Mouse (Mus musculus): ENCODE results near the gene Npas4. TPM values are rescaled to one million over a fixed set of nuclear protein-coding genes. Genes with fewer than 3 reads are reported as not detected.

Npas4 gene
- polyA plus RNA-seq, 1 experiment from 2014 or later, result 0.23 TPM

Other genes starting within 250 kb of the Npas4 start
- gene Rbm4b, start 233.8 kb downstream of the Npas4 start, polyA plus RNA-seq (2015; fragmentation: Nextera tagmentation; extraction: Ambion mirVana), result 184 and 193 TPM in 2 replicates
- 93.0 and 114 TPM in 2 replicates for gene Rbm4, start 196.4 kb downstream of the Npas4 start, polyA plus RNA-seq (2015; fragmentation: Nextera tagmentation; extraction: Ambion mirVana)
- gene Gm21992, start 178.7 kb downstream of the Npas4 start, polyA plus RNA-seq (2015; fragmentation: Nextera tagmentation; extraction: Ambion mirVana), result 31.3 and 43.7 TPM in 2 replicates
- 81.4 and 84.6 TPM in 2 replicates for gene Rbm14, start 178.7 kb downstream of the Npas4 start, polyA plus RNA-seq (2015; fragmentation: Nextera tagmentation; extraction: Ambion mirVana)
- gene Ccs, start 151.0 kb downstream of the Npas4 start, polyA plus RNA-seq (2015; fragmentation: Nextera tagmentation; extraction: Ambion mirVana), result 36.9 and 39.6 TPM in 2 replicates
- gene Ccdc87, start 150.9 kb downstream of the Npas4 start, polyA plus RNA-seq (2015; fragmentation: Nextera tagmentation; extraction: Ambion mirVana), result 0.41 and 0.74 TPM in 2 replicates
- 56.8 and 61.7 TPM in 2 replicates for gene Ctsf, start 135.2 kb downstream of the Npas4 start, polyA plus RNA-seq (2015; fragmentation: Nextera tagmentation; extraction: Ambion mirVana)
- gene Actn3, start 112.4 kb downstream of the Npas4 start, polyA plus RNA-seq (2015; fragmentation: Nextera tagmentation; extraction: Ambion mirVana), result 0.73 and 0.84 TPM in 2 replicates
- gene Zdhhc24, start 111.6 kb downstream of the Npas4 start, polyA plus RNA-seq (2015; fragmentation: Nextera tagmentation; extraction: Ambion mirVana), result 21.3 and 22.7 TPM in 2 replicates
- 9.7 and 10.6 TPM in 2 replicates for gene Bbs1, start 83.7 kb downstream of the Npas4 start, polyA plus RNA-seq (2015; fragmentation: Nextera tagmentation; extraction: Ambion mirVana)
- gene Dpp3, start 62.0 kb downstream of the Npas4 start, polyA plus RNA-seq (2015; fragmentation: Nextera tagmentation; extraction: Ambion mirVana), result 101 and 103 TPM in 2 replicates
- gene Peli3, start 47.2 kb downstream of the Npas4 start, polyA plus RNA-seq (2015; fragmentation: Nextera tagmentation; extraction: Ambion mirVana), result 11.1 and 11.6 TPM in 2 replicates
- gene Mrpl11, start 28.2 kb downstream of the Npas4 start, polyA plus RNA-seq (2015; fragmentation: Nextera tagmentation; extraction: Ambion mirVana), result 118 and 119 TPM in 2 replicates
- gene Slc29a2, start 33.5 kb upstream of the Npas4 start, polyA plus RNA-seq (2015; fragmentation: Nextera tagmentation; extraction: Ambion mirVana), result 10.1 and 10.4 TPM in 2 replicates
- gene B4gat1, start 48.5 kb upstream of the Npas4 start, polyA plus RNA-seq (2015; fragmentation: Nextera tagmentation; extraction: Ambion mirVana), result 51.3 and 54.4 TPM in 2 replicates
- 3.3 and 4.0 TPM in 2 replicates for gene AC124502.3, start 48.6 kb upstream of the Npas4 start, polyA plus RNA-seq (2015; fragmentation: Nextera tagmentation; extraction: Ambion mirVana)
- gene Brms1, start 51.0 kb upstream of the Npas4 start, polyA plus RNA-seq (2015; fragmentation: Nextera tagmentation; extraction: Ambion mirVana), result 52.8 and 55.5 TPM in 2 replicates
- 0.97 and 2.0 TPM in 2 replicates for gene Rin1, start 60.2 kb upstream of the Npas4 start, polyA plus RNA-seq (2015; fragmentation: Nextera tagmentation; extraction: Ambion mirVana)
- 10.3 and 11.1 TPM in 2 replicates for gene Cd248, start 77.8 kb upstream of the Npas4 start, polyA plus RNA-seq (2015; fragmentation: Nextera tagmentation; extraction: Ambion mirVana)
- gene Tmem151a, start 95.2 kb upstream of the Npas4 start, polyA plus RNA-seq (2015; fragmentation: Nextera tagmentation; extraction: Ambion mirVana), result 7.9 and 8.3 TPM in 2 replicates
- 53.0 and 54.3 TPM in 2 replicates for gene Yif1a, start 98.2 kb upstream of the Npas4 start, polyA plus RNA-seq (2015; fragmentation: Nextera tagmentation; extraction: Ambion mirVana)
- gene Cnih2, start 108.2 kb upstream of the Npas4 start, polyA plus RNA-seq (2015; fragmentation: Nextera tagmentation; extraction: Ambion mirVana), result 324 and 348 TPM in 2 replicates
- 243 and 248 TPM in 2 replicates for gene Rab1b, start 116.8 kb upstream of the Npas4 start, polyA plus RNA-seq (2015; fragmentation: Nextera tagmentation; extraction: Ambion mirVana)
- gene Klc2, start 128.2 kb upstream of the Npas4 start, polyA plus RNA-seq (2015; fragmentation: Nextera tagmentation; extraction: Ambion mirVana), result 47.0 and 50.9 TPM in 2 replicates

Data from forebrain, embryonic 15.5 days (tissue).